Mouse (Mus musculus) lung, embryonic 15.5 days (tissue): ENCODE measurements at regions not wholly inside any gene's neighbourhood (a gene's known extent, or its start where the extent isn't known, plus 50 kb on each side); places are given as distances from the start of the nearest gene placed in this dataset.
"Not testable (repeated sequence)": the region's sequence is repeated elsewhere in the genome, so short reads cannot be mapped to it uniquely, and the experiment has no call there.

ENCODE experiments used
- ATAC-seq: fragments of 200-750 bp; cut with Nextera tagmentation; 2 replicates; pipeline ENCODE4 v1.8.0; 2017; ENCODE audit warnings: moderate number of reproducible peaks, borderline replicate concordance; ENCODE audit not compliant: low FRiP score, low TSS enrichment; ENCODE audit errors: extremely low read depth
- H3K27ac ChIP-seq: fragments of 300-500 bp; sonication (generic); 2 replicates; pipeline ENCODE4 v1.5.1; 2015; ENCODE audit warnings: moderate library complexity, mild to moderate bottlenecking, inconsistent platforms
- H3K27me3 ChIP-seq: fragments of 300-500 bp; sonication (generic); 2 replicates; pipeline ENCODE4 v1.6.1; 2015; ENCODE audit warnings: inconsistent platforms
- H3K36me3 ChIP-seq: fragments of 300-500 bp; sonication (generic); 2 replicates; pipeline ENCODE4 v1.6.1; 2015; ENCODE audit warnings: inconsistent platforms
- H3K4me1 ChIP-seq: fragments of 300-500 bp; sonication (generic); 2 replicates; pipeline ENCODE4 v1.6.1; 2015; ENCODE audit warnings: inconsistent platforms
- H3K4me2 ChIP-seq: fragments of 300-500 bp; sonication (generic); 2 replicates; pipeline ENCODE4 v1.6.1; 2015; ENCODE audit warnings: inconsistent platforms, mild to moderate bottlenecking, moderate library complexity
- H3K4me3 ChIP-seq: fragments of 300-500 bp; sonication (generic); 2 replicates; pipeline ENCODE4 v1.5.1; 2015; ENCODE audit warnings: mild to moderate bottlenecking, inconsistent platforms
- H3K9ac ChIP-seq: fragments of 300-500 bp; sonication (generic); 2 replicates; pipeline ENCODE4 v1.6.1; 2015; ENCODE audit warnings: inconsistent platforms
- H3K9me3 ChIP-seq: fragments of 300-500 bp; sonication (generic); 2 replicates; pipeline ENCODE4 v1.6.1; 2016; ENCODE audit warnings: inconsistent platforms
- WGBS: fragments of 180-500 bp; shearing (Covaris S2); methylation state at CpG from one replicate; pipeline ENCODE4 v1.1.7; 2015; 5-methylcytosine and 5-hydroxymethylcytosine counted together

- not testable (repeated sequence) for H3K27me3 ChIP-seq, H3K4me1 ChIP-seq, H3K4me2 ChIP-seq, H3K36me3 ChIP-seq, H3K4me3 ChIP-seq, H3K9ac ChIP-seq, H3K9me3 ChIP-seq
- H3K27ac ChIP-seq = peak overlapping the region; percentile 55
- WGBS = 39% methylated on average over 2 of the region's 2 CpGs
- peak; percentile 81; the same call in 1 of the 2 replicates for ATAC-seq
Measured at GRCm38 (mm10) chr2:94849097-94849496, 411.2 kb upstream of the Api5 start.

GRCm38 (mm10) chr2:94846394-94846793 lies 408.5 kb upstream of the Api5 start:
- ATAC-seq = peak; percentile 83
- 0 out of 2 replicates have a peak overlapping the region, but pooled peaks have one; percentile 33 for H3K27ac ChIP-seq

More at GRCm38 (mm10) chr2:94846394-94846793, 408.5 kb upstream of the Api5 start:
- no peak overlapping the region for H3K4me2 ChIP-seq
- no peaks in the 10 kb centered on the region for H3K9me3 ChIP-seq
- no peak overlapping the region for H3K4me3 ChIP-seq
- no peak overlapping the region for H3K9ac ChIP-seq
- H3K27me3 ChIP-seq = no peaks in the 10 kb centered on the region
- H3K4me1 ChIP-seq = no peaks in the 10 kb centered on the region
- WGBS = 42% methylated on average over 3 of the region's 3 CpGs
- no peaks in the 10 kb centered on the region for H3K36me3 ChIP-seq
